Mouse (Mus musculus): Measurements from ENCODE around the gene Isca1. TPM values are rescaled to one million over a fixed set of nuclear protein-coding genes. Genes with fewer than 3 reads are reported as not detected.
"Not testable (repeated sequence)": the region's sequence is repeated elsewhere in the genome, so short reads cannot be mapped to it uniquely, and the experiment has no call there.

The Isca1 gene
- polyA plus RNA-seq, 1 experiment from 2014 or later = 126 TPM

GRCm38 (mm10) chr13:59718857-59719440 is 50.7 kb downstream of the Isca1 start:
- H3K4me1 ChIP-seq; H3K4me2 ChIP-seq (replicated peaks); H3K27me3 ChIP-seq (replicated peaks); H3K27ac ChIP-seq; ATAC-seq (ENCODE audit: low FRiP score, low read depth); H3K4me3 ChIP-seq; H3K9ac ChIP-seq; H3K9me3 ChIP-seq; H3K36me3 ChIP-seq: not testable (repeated sequence)
- WGBS = 40% methylated on average over 6 of the region's 6 CpGs

- Histone ChIP-seq H3K27ac (no peak overlapping the region), H3K27me3 (replicated peaks) (no peaks in the 10 kb centered on the region), H3K9ac (no peak overlapping the region), H3K9me3 (no peaks in the 10 kb centered on the region), H3K4me3 (no peak overlapping the region), H3K4me1 (no peaks in the 10 kb centered on the region), H3K4me2 (replicated peaks) (no peak overlapping the region), H3K36me3 (no peaks in the 10 kb centered on the region)
- 51% methylated on average over 3 of the region's 3 CpGs for WGBS
- no peak for ATAC-seq (ENCODE audit: low FRiP score, low read depth)
Observed at GRCm38 (mm10) chr13:59713710-59714109, 55.9 kb downstream of the Isca1 start.

GRCm38 (mm10) chr13:59711984-59712383 is 57.6 kb downstream of the Isca1 start, which contains the start of gene Spata31d1b:
Gene Spata31d1b, plus strand, starts transcription at chr13:59712284.
- not testable (repeated sequence) for H3K27me3 ChIP-seq (replicated peaks); H3K4me3 ChIP-seq; H3K4me1 ChIP-seq; H3K9ac ChIP-seq; ATAC-seq (ENCODE audit: low FRiP score, low read depth); H3K4me2 ChIP-seq (replicated peaks); H3K9me3 ChIP-seq; H3K27ac ChIP-seq; H3K36me3 ChIP-seq
- 76% methylated on average over 3 of the region's 3 CpGs for WGBS

GRCm38 (mm10) chr13:59710230-59710629 is 59.4 kb downstream of the Isca1 start, which contains the start of gene Spata31d1a:
Gene Spata31d1a, minus strand, starts transcription at chr13:59710330.
- ATAC-seq (ENCODE audit: low FRiP score, low read depth) = no peak
- Histone ChIP-seq H3K4me3 (no peak within 1 kb of the TSS), H3K9ac (no peak within 1 kb of the TSS), H3K27ac (no peak within 1 kb of the TSS), H3K4me2 (replicated peaks) (no peak within 1 kb of the TSS), H3K27me3 (replicated peaks) (no peaks in the 10 kb centered on the region), H3K9me3 (no peaks in the 10 kb centered on the region), H3K4me1 (no peaks in the 10 kb centered on the region), H3K36me3 (no peaks in the 10 kb centered on the region)
- WGBS = 93% methylated on average over 15 of the region's 15 CpGs

Other genes with a start within 250 kb of the Isca1 start
- gene Agtpbp1, start 184.6 kb downstream of the Isca1 start, polyA plus RNA-seq (2016; fragmentation: Nextera tagmentation; extraction: Ambion mirVana) = 37.3 and 44.7 TPM in 2 replicates
- gene Naa35, start 184.6 kb downstream of the Isca1 start, polyA plus RNA-seq (2016; fragmentation: Nextera tagmentation; extraction: Ambion mirVana) = 125 and 128 TPM in 2 replicates
- gene Golm1, start 94.0 kb downstream of the Isca1 start, polyA plus RNA-seq (2016; fragmentation: Nextera tagmentation; extraction: Ambion mirVana) = 101 and 105 TPM in 2 replicates
- gene 4921517D22Rik, start 75.7 kb downstream of the Isca1 start, polyA plus RNA-seq (2016; fragmentation: Nextera tagmentation; extraction: Ambion mirVana) = not detected in 2 replicates
- 0.06 TPM in 1 of 2 replicates, not detected in the other for gene Spata31d1a, start 59.5 kb downstream of the Isca1 start, polyA plus RNA-seq (2016; fragmentation: Nextera tagmentation; extraction: Ambion mirVana)
- not detected in 2 replicates for gene Spata31d1b, start 57.5 kb downstream of the Isca1 start, polyA plus RNA-seq (2016; fragmentation: Nextera tagmentation; extraction: Ambion mirVana)
- not detected in 2 replicates for gene Spata31d1d, start 38.1 kb downstream of the Isca1 start, polyA plus RNA-seq (2016; fragmentation: Nextera tagmentation; extraction: Ambion mirVana)
- gene 1700014D04Rik, start 23.1 kb downstream of the Isca1 start, polyA plus RNA-seq (2016; fragmentation: Nextera tagmentation; extraction: Ambion mirVana) = 0.09 TPM in 1 of 2 replicates, not detected in the other
- not detected in 2 replicates for gene Gm49354, start 12.4 kb upstream of the Isca1 start, polyA plus RNA-seq (2016; fragmentation: Nextera tagmentation; extraction: Ambion mirVana)
- gene Tut7, start 53.3 kb upstream of the Isca1 start, polyA plus RNA-seq (2016; fragmentation: Nextera tagmentation; extraction: Ambion mirVana) = 55.2 and 61.7 TPM in 2 replicates

Measured in neural tube, embryonic 12.5 days (tissue).